In the genomic region with DNA sequence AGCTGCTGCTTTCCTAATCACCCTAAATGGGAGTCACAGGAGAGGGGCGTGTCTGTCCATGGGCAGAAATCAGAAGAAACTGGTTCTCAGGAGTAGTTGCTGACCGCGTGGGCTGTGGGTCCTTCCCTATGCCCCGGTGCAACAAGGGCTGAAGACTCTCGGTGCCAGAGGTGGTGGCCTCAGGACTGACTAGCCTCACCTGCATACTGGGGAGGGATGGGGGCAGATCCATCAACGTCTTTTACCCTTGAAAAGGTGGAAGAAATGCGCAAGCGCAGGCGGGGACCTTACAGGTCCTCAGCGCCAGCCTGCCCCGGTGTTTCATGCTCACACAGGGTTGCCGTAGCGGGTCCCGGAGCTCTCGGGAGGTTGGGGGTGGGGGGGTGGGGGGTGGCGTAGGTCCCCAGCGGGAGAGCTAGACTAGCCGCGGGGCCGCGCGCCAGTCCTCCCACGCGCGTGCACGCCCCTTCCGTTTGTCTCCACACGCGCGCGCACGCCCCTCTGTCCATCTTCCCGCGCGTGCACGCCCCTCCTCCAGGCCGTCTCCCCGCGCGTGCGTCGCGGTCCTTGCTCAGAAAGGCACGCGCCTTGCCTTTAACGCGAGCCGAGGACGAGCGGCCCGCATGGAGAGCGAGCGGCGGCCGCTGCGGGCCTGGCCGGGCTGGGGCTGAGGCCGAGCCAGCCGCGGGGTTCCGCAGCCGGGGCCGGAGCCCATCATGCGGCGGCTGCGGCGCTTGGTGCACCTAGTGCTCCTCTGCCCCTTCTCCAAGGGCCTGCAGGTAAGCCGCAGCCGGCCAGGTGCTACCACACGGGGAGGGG, we compare ENCODE assay signal across 7 mouse cellular contexts. TPM values are rescaled to one million over a fixed set of nuclear protein-coding genes. Genes with fewer than 3 reads are reported as not detected.
DNase-seq lines count a peak whose midpoint lies in the region; ATAC-seq lines count a peak whose summit lies in the region.

Gene Fam69b, plus strand, starts transcription at position 537 of the 819 bp plus-strand sequence.

- under 1% methylated on average over 53 of the region's 70 CpGs for WGBS in intestine, embryonic 16.5 days

- peak within 1 kb of the TSS; percentile 93 for H3K9ac ChIP-seq in intestine, embryonic 16.5 days (ENCODE audit: low read depth, low read length)

- peak; percentile 45 for ATAC-seq in granulocyte monocyte progenitor cell, adult 5-6 weeks (replicated peaks; ENCODE audit: poor library complexity, severe bottlenecking)
- peak; percentile 61 for ATAC-seq in intestine, embryonic 16.5 days
- peak; percentile 67 for ATAC-seq in megakaryocyte progenitor cell, adult 5-6 weeks (replicated peaks; ENCODE audit: poor library complexity)

- H3K4me3 ChIP-seq in intestine, embryonic 16.5 days (ENCODE audit: low read length) = peak within 1 kb of the TSS; percentile 75

- H3K4me1 ChIP-seq in intestine, embryonic 16.5 days (ENCODE audit: control insufficient read depth, insufficient read depth, low read length) = peaks cover 30% of the 10 kb centered on the region

- peak within 1 kb of the TSS; percentile 28; the same call in 1 of the 2 replicates for H3K27ac ChIP-seq in intestine, embryonic 16.5 days (ENCODE audit: low read length)

- intact Hi-C loops in left cerebral cortex, postnatal 14 days (cut with DNase I) = no loop called here

- H3K4me2 ChIP-seq in intestine, embryonic 16.5 days (ENCODE audit: low read depth, low read length) = peak within 1 kb of the TSS; percentile 95

- no peaks in the 10 kb centered on the region for H3K27me3 ChIP-seq in intestine, embryonic 16.5 days (replicated peaks; ENCODE audit: control insufficient read depth, insufficient read depth, low read length)

- H3K36me3 ChIP-seq in intestine, embryonic 16.5 days (ENCODE audit: control insufficient read depth, insufficient read depth, low read length) = no peaks in the 10 kb centered on the region

- no peaks in the 10 kb centered on the region for H3K9me3 ChIP-seq in intestine, embryonic 16.5 days (ENCODE audit: control insufficient read depth, low read length)

- peak; percentile 82 for DNase-seq in adrenal gland, postnatal 25 days
- peak; percentile 72 for DNase-seq in embryo, embryonic 11.5 days (ENCODE audit: low read depth, low spot score)
- DNase-seq in left cerebral cortex, postnatal 14 days (ENCODE audit: low spot score in 2 of 2) = peak; percentile 91 to 93
- peak; percentile 85 for DNase-seq in right cerebral cortex, postnatal 36 days (ENCODE audit: low spot score in 2 of 2)

RNA-seq across cellular contexts. Expression of gene Fam69b, which starts in this region (rescaled TPM):
- total RNA-seq in adrenal gland, postnatal 25 days (2021) = 6.6 and 9.8 TPM in 2 replicates
- 11.1 and 13.9 TPM in 2 replicates for total RNA-seq in granulocyte monocyte progenitor cell, adult 5-6 weeks (2014; fragmentation: Nextera tagmentation)
- 8.3 and 9.3 TPM in 2 replicates for total RNA-seq in granulocyte monocyte progenitor cell, adult 5-6 weeks (2017)
- polyA plus RNA-seq in intestine, embryonic 16.5 days (2015; fragmentation: Nextera tagmentation; extraction: Ambion mirVana) = 24.8 and 27.0 TPM in 2 replicates
- 10 to 100 TPM; 80.3 TPM for total RNA-seq in left cerebral cortex, postnatal 14 days (2021)
- total RNA-seq in megakaryocyte progenitor cell, adult 5-6 weeks (2015) = 2.8 and 4.8 TPM in 2 replicates
- total RNA-seq in megakaryocyte progenitor cell, adult 5-6 weeks (2017) = 9.2 and 9.4 TPM in 2 replicates

Comparison
In these comparisons a context has a peak if more than half of its experiments do, and no peak if none do; other contexts are left out.
1. Peak in every context shown above with its lines: DNase-seq, ATAC-seq, H3K4me3 ChIP-seq and H3K27ac ChIP-seq.